Comparison of ENCODE assay signal across 8 mouse cellular contexts in genomic region chr11:109610046-109610794, GRCm38 (mm10). TPM values are rescaled to one million over a fixed set of nuclear protein-coding genes. Genes with fewer than 3 reads are reported as not detected.
DNase-seq lines count a peak whose midpoint lies in the region; ATAC-seq and TF ChIP-seq lines count a peak whose summit lies in the region.

No protein-coding gene starts in this region.

- no peaks in the 10 kb centered on the region for H3K27me3 ChIP-seq in heart, embryonic 12.5 days (replicated peaks)
- H3K27me3 ChIP-seq in limb, embryonic 14.5 days (ENCODE audit: control insufficient read depth, insufficient read depth, low read length): no peaks in the 10 kb centered on the region
- no peaks in the 10 kb centered on the region for H3K27me3 ChIP-seq in stomach, embryonic 15.5 days (replicated peaks)

- peaks cover 21% of the 10 kb centered on the region for H3K4me1 ChIP-seq in heart, embryonic 12.5 days (replicated peaks)
- H3K4me1 ChIP-seq in limb, embryonic 14.5 days (ENCODE audit: control insufficient read depth, insufficient read depth, low read length): peaks cover 15% of the 10 kb centered on the region
- peaks cover 13% of the 10 kb centered on the region for H3K4me1 ChIP-seq in stomach, embryonic 15.5 days

- WGBS in heart, embryonic 12.5 days: 19% methylated on average over 9 of the region's 9 CpGs
- WGBS in limb, embryonic 14.5 days: 14% methylated on average over 9 of the region's 9 CpGs
- WGBS in stomach, embryonic 15.5 days: 14% methylated on average over 9 of the region's 9 CpGs

- peak overlapping the region; percentile 75 for H3K4me3 ChIP-seq in heart, embryonic 12.5 days
- H3K4me3 ChIP-seq in limb, embryonic 14.5 days (replicated peaks; ENCODE audit: low read length): peak overlapping the region; percentile 83
- H3K4me3 ChIP-seq in stomach, embryonic 15.5 days (replicated peaks): peak overlapping the region; percentile 77

- TF ChIP-seq POLR2A in limb, embryonic 14.5 days (IDR thresholded peaks at IDR 0.05; ENCODE audit: borderline replicate concordance, extremely low read depth, insufficient read depth, insufficient read length): no peak

- no peak for DNase-seq in heart, postnatal 14 days
- peak; percentile 34 for DNase-seq in MN1 (ENCODE audit: low spot score)
- DNase-seq in heart, postnatal 4 days: peak; percentile 33
- no peak for DNase-seq in limb, embryonic 14.5 days (ENCODE audit: low spot score)
- DNase-seq in left cerebral cortex, postnatal 25 days (ENCODE audit: low spot score in 2 of 2): no peak
- DNase-seq in ovary, postnatal 36 days (ENCODE audit: low spot score): no peak

- H3K9ac ChIP-seq in heart, embryonic 12.5 days: peak overlapping the region; percentile 83
- peak overlapping the region; percentile 86 for H3K9ac ChIP-seq in limb, embryonic 14.5 days (ENCODE audit: low read depth, low read length, severe bottlenecking)
- H3K9ac ChIP-seq in stomach, embryonic 15.5 days: peak overlapping the region; percentile 67; the same call in 1 of the 2 replicates

- peaks cover 6% of the 10 kb centered on the region; the same call in 1 of the 2 replicates for H3K36me3 ChIP-seq in heart, embryonic 12.5 days
- 0 out of 2 replicates have a peak, but pooled peaks cover 2% of the 10 kb centered on the region for H3K36me3 ChIP-seq in limb, embryonic 14.5 days (ENCODE audit: control insufficient read depth, insufficient read depth, low read length)
- H3K36me3 ChIP-seq in stomach, embryonic 15.5 days: no peaks in the 10 kb centered on the region

- H3K9me3 ChIP-seq in heart, embryonic 12.5 days (replicated peaks): no peaks in the 10 kb centered on the region
- no peaks in the 10 kb centered on the region for H3K9me3 ChIP-seq in limb, embryonic 14.5 days (ENCODE audit: control insufficient read depth, low read length)
- H3K9me3 ChIP-seq in stomach, embryonic 15.5 days: no peaks in the 10 kb centered on the region

- intact Hi-C loops in heart, postnatal 14 days (cut with DNase I): no loop called here
- intact Hi-C loops in left cerebral cortex, postnatal 25 days (cut with DNase I): loop anchor here (10.0 kb wide), 1 partner anchor 365 kb away; no protein-coding TSS in a partner anchor

- peak overlapping the region; percentile 87; the same call in 1 of the 2 replicates for H3K27ac ChIP-seq in heart, embryonic 12.5 days (ENCODE audit: poor library complexity, severe bottlenecking)
- peak overlapping the region; percentile 79; the same call in 1 of the 2 replicates for H3K27ac ChIP-seq in limb, embryonic 14.5 days (replicated peaks; ENCODE audit: low read depth, low read length)
- peak overlapping the region; percentile 87; the same call in 1 of the 2 replicates for H3K27ac ChIP-seq in stomach, embryonic 15.5 days

- no peak for ATAC-seq in heart, embryonic 12.5 days (ENCODE audit: insufficient number of reproducible peaks, low FRiP score)
- no peak for ATAC-seq in limb, embryonic 14.5 days (ENCODE audit: low FRiP score, low read depth)
- ATAC-seq in stomach, embryonic 15.5 days (ENCODE audit: insufficient read depth, low FRiP score, low read depth): no peak

- H3K4me2 ChIP-seq in heart, embryonic 12.5 days: peak overlapping the region; percentile 74
- H3K4me2 ChIP-seq in limb, embryonic 14.5 days (replicated peaks; ENCODE audit: low read depth, low read length, severe bottlenecking): peak overlapping the region; percentile 72
- H3K4me2 ChIP-seq in stomach, embryonic 15.5 days: peak overlapping the region; percentile 82

RNA-seq across cellular contexts. Expression of gene Wipi1, which starts 1.5 kb away (rescaled TPM):
- 49.9 and 51.3 TPM in 2 replicates for polyA plus RNA-seq in heart, embryonic 12.5 days (2016; fragmentation: Nextera tagmentation; extraction: Ambion mirVana)
- total RNA-seq in heart, postnatal 14 days (2021): 100 to 1,000 TPM in 1 of 2 experiments, 10 to 100 TPM in 1; 98.4 to 101 TPM
- 10 to 100 TPM; 85.0 to 86.1 TPM for total RNA-seq in heart, postnatal 4 days (2021)
- polyA plus RNA-seq in limb, embryonic 14.5 days (2012; rRNA removed): 37.5 and 38.1 TPM in 2 replicates
- 36.9 and 37.9 TPM in 2 replicates for polyA plus RNA-seq in limb, embryonic 14.5 days (2014; fragmentation: Nextera tagmentation; extraction: Ambion mirVana)
- polyA plus RNA-seq in stomach, embryonic 15.5 days (2015; fragmentation: Nextera tagmentation; extraction: Ambion mirVana): 36.4 and 37.5 TPM in 2 replicates
- total RNA-seq in left cerebral cortex, postnatal 25 days (2021): 10 to 100 TPM; 21.3 TPM

RNA-seq across cellular contexts. Expression of gene Prkar1a, which starts 39.0 kb away (rescaled TPM):
- 507 and 511 TPM in 2 replicates for polyA plus RNA-seq in heart, embryonic 12.5 days (2016; fragmentation: Nextera tagmentation; extraction: Ambion mirVana)
- total RNA-seq in heart, postnatal 14 days (2021): 100 to 1,000 TPM; 365 to 412 TPM
- total RNA-seq in heart, postnatal 4 days (2021): 100 to 1,000 TPM; 629 to 659 TPM
- 194 and 204 TPM in 2 replicates for polyA plus RNA-seq in limb, embryonic 14.5 days (2012; rRNA removed)
- polyA plus RNA-seq in limb, embryonic 14.5 days (2014; fragmentation: Nextera tagmentation; extraction: Ambion mirVana): 359 and 369 TPM in 2 replicates
- polyA plus RNA-seq in stomach, embryonic 15.5 days (2015; fragmentation: Nextera tagmentation; extraction: Ambion mirVana): 291 and 297 TPM in 2 replicates
- 100 to 1,000 TPM; 561 to 584 TPM for total RNA-seq in left cerebral cortex, postnatal 25 days (2021)

Comparison
In these comparisons a context has a peak if more than half of its experiments do, and no peak if none do; other contexts are left out.
1. DNase-seq: peak in MN1 (single experiment) and heart, postnatal 4 days (single experiment); none in heart, postnatal 14 days (0 of 2), limb, embryonic 14.5 days (single experiment), left cerebral cortex, postnatal 25 days (0 of 2) and ovary, postnatal 36 days (single experiment).
2. Peak in every context shown above with its lines, with median percentiles within 50 percentile points of each other: H3K27ac ChIP-seq, H3K4me2 ChIP-seq, H3K4me3 ChIP-seq and H3K9ac ChIP-seq.